Mouse (Mus musculus): ENCODE results near the gene Cnih3. TPM values are rescaled to one million over a fixed set of nuclear protein-coding genes. Genes with fewer than 3 reads are reported as not detected.

Cnih3 gene
- polyA plus RNA-seq, 1 experiment from 2014 or later: 0.13 TPM

DNA sequence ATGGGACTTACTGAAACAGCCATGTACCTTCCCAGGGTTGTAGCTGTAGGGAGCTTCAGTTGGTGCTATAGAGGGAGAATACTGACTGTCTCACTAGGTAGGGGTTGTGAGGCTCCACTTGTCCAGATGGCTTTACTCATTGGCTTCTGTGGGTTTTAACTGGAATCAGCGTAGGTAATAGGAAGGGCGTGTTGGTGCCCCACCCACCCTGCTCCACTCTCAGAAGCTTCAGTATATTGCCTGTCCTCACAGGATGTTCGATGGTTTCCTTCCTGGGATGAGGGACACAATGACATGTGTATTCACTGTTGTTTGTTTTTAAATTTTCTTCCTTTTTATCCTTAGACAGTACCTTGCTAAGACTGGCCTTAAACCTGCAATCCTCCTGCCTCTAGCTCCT is 37.1 kb upstream of the Cnih3 start:
- Histone ChIP-seq H3K27ac (no peak overlapping the region), H3K4me2 (ENCODE audit: low read length) (no peak overlapping the region), H3K9ac (ENCODE audit: low read depth, low read length) (no peak overlapping the region), H3K9me3 (replicated peaks; ENCODE audit: low read length) (no peaks in the 10 kb centered on the region), H3K4me3 (replicated peaks; ENCODE audit: low read depth, low read length) (no peak overlapping the region), H3K27me3 (ENCODE audit: insufficient read depth, low read length) (no peaks in the 10 kb centered on the region), H3K36me3 (ENCODE audit: insufficient read depth, low read length) (no peaks in the 10 kb centered on the region), H3K4me1 (replicated peaks; ENCODE audit: insufficient read depth, low read length) (no peaks in the 10 kb centered on the region)
- no peak for DNase-seq (ENCODE audit: low spot score)
- no peak for TF ChIP-seq CTCF (IDR thresholded peaks at IDR 0.05; ENCODE audit: low read depth)
- WGBS: 67% methylated on average over 3 of the region's 3 CpGs
- ATAC-seq (replicated peaks; ENCODE audit: low FRiP score, low read depth): no peak

DNA sequence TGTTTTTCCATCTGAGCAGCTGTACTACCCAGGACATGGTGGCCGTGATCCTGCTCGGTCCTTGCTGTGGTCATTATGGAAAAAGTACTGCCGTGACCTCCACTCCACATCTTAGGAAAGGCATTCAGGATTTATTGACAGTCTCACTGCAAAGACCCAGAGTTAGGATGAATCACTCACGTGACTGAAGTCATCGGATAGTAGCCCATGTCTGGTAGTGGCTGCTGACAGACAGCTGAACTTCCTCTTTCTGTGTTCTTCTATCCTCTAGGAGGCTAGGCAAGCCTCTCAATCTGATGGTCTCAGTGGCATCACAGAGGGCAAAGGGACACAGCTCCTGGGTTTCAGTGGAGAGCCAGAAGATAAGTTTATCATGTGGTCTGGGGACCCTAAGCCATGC is 35.9 kb upstream of the Cnih3 start:
- H3K4me3 ChIP-seq (replicated peaks; ENCODE audit: low read depth, low read length): no peak overlapping the region
- no peaks in the 10 kb centered on the region for H3K4me1 ChIP-seq (replicated peaks; ENCODE audit: insufficient read depth, low read length)
- DNase-seq (ENCODE audit: low spot score) (no peak), ATAC-seq (replicated peaks; ENCODE audit: low FRiP score, low read depth) (no peak)
- no peaks in the 10 kb centered on the region for H3K36me3 ChIP-seq (ENCODE audit: insufficient read depth, low read length)
- 65% methylated on average over 5 of the region's 5 CpGs for WGBS
- TF ChIP-seq CTCF (IDR thresholded peaks at IDR 0.05; ENCODE audit: low read depth): no peak
- no peak overlapping the region for H3K27ac ChIP-seq
- no peaks in the 10 kb centered on the region for H3K9me3 ChIP-seq (replicated peaks; ENCODE audit: low read length)
- no peak overlapping the region for H3K4me2 ChIP-seq (ENCODE audit: low read length)
- no peak overlapping the region for H3K9ac ChIP-seq (ENCODE audit: low read depth, low read length)
- H3K27me3 ChIP-seq (ENCODE audit: insufficient read depth, low read length): no peaks in the 10 kb centered on the region

DNA sequence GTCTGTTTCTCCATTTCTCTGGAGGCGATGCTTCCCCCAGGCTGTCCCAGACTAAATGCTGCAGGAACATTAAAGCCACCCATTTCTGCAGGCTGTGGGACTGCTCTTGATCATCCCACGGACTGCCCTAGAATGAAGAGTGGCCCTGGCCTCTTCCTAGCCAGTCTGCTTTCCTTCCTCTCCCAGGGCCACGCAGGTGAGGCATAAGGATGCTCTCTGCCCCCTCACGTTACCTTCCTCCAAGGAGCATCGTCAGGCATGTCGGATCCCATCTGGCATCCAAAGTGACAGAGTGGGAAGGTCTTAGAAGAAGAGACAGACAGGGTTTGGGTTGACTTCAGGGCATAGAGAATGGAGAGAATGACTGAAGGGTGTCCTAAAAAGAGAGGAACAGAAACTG is 33.0 kb upstream of the Cnih3 start:
- ATAC-seq (replicated peaks; ENCODE audit: low FRiP score, low read depth): no peak

DNA sequence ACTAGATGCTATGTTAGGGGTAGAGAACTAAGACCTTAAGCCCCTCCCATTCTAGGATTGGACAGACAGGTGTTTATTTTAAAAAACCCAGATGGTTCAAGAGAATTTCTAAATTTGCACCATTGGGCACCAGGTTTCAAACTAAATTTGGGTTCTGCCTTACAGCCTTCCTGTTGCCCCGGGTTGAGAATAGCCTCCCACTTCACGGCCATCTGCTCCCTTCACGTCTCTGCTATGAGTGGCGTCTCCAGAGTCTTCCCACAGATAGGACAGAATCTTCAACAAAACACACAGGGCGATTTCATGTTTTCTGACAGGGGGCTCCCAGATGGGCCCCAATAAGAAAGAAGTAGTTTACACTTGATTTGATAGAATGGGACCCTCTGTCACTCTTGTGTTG is 31.3 kb upstream of the Cnih3 start:
- Histone ChIP-seq H3K9ac (ENCODE audit: low read depth, low read length) (no peak overlapping the region), H3K27ac (no peak overlapping the region), H3K4me2 (ENCODE audit: low read length) (no peak overlapping the region), H3K4me1 (replicated peaks; ENCODE audit: insufficient read depth, low read length) (no peaks in the 10 kb centered on the region), H3K36me3 (ENCODE audit: insufficient read depth, low read length) (no peaks in the 10 kb centered on the region), H3K4me3 (replicated peaks; ENCODE audit: low read depth, low read length) (no peak overlapping the region), H3K9me3 (replicated peaks; ENCODE audit: low read length) (no peaks in the 10 kb centered on the region), H3K27me3 (ENCODE audit: insufficient read depth, low read length) (no peaks in the 10 kb centered on the region)
- ATAC-seq (replicated peaks; ENCODE audit: low FRiP score, low read depth) (no peak), DNase-seq (ENCODE audit: low spot score) (no peak)
- no peak for TF ChIP-seq CTCF (IDR thresholded peaks at IDR 0.05; ENCODE audit: low read depth)
- 90% methylated on average over 5 of the region's 5 CpGs for WGBS

More for the DNA sequence above, 33.0 kb upstream of the Cnih3 start:
- no peaks in the 10 kb centered on the region for H3K4me1 ChIP-seq (replicated peaks; ENCODE audit: insufficient read depth, low read length)
- no peaks in the 10 kb centered on the region for H3K36me3 ChIP-seq (ENCODE audit: insufficient read depth, low read length)
- WGBS: 81% methylated on average over 6 of the region's 6 CpGs
- no peaks in the 10 kb centered on the region for H3K27me3 ChIP-seq (ENCODE audit: insufficient read depth, low read length)
- no peak overlapping the region for H3K4me2 ChIP-seq (ENCODE audit: low read length)
- no peak for DNase-seq (ENCODE audit: low spot score)
- no peak overlapping the region for H3K4me3 ChIP-seq (replicated peaks; ENCODE audit: low read depth, low read length)
- no peak for TF ChIP-seq CTCF (IDR thresholded peaks at IDR 0.05; ENCODE audit: low read depth)
- H3K27ac ChIP-seq: no peak overlapping the region
- H3K9ac ChIP-seq (ENCODE audit: low read depth, low read length): no peak overlapping the region
- no peaks in the 10 kb centered on the region for H3K9me3 ChIP-seq (replicated peaks; ENCODE audit: low read length)

DNA sequence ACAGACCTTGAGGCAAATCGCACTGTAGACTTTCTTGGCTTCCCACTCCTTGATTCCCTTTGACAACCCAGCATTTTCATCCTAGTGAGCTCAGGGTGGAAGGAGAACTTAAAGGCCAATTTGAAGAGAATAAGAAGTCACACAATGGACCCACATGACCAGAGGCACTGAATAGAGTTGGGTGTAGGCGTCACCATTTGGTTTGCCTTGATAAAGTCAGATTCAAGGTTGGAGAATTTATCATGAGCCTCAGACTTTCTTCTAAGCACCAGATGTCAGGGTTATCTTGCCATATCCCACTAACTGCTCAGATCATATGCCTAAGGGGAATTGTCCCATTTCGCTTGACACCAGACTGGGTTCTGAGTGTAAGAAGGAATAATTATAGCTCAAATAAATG is 29.3 kb upstream of the Cnih3 start:
- DNase-seq (ENCODE audit: low spot score) (no peak), ATAC-seq (replicated peaks; ENCODE audit: low FRiP score, low read depth) (no peak)
- 92% methylated on average over 3 of the region's 3 CpGs for WGBS

DNA sequence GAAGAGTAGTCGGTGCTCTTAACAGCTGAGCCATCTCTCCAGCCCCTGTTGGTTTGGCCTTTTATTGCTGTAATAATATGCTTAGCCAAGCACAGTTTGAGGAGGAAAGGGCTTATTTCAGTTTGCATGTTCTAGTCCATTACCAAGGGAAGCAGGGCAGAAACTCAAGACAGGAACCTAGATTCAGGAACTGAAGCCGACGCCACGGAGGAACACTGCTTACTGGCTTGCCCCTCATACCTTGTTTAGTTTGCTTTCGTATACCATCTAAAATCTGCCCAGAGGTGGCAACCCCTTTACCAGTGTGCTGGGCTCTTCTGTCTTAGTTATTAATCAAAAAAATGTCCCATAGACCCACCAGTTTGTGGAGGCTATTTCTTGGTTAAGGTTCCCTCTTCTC is 25.3 kb upstream of the Cnih3 start:
- Histone ChIP-seq H3K4me2 (ENCODE audit: low read length) (no peak overlapping the region), H3K4me1 (replicated peaks; ENCODE audit: insufficient read depth, low read length) (no peaks in the 10 kb centered on the region), H3K4me3 (replicated peaks; ENCODE audit: low read depth, low read length) (no peak overlapping the region), H3K9ac (ENCODE audit: low read depth, low read length) (no peak overlapping the region), H3K9me3 (replicated peaks; ENCODE audit: low read length) (no peaks in the 10 kb centered on the region), H3K27me3 (ENCODE audit: insufficient read depth, low read length) (no peaks in the 10 kb centered on the region), H3K36me3 (ENCODE audit: insufficient read depth, low read length) (no peaks in the 10 kb centered on the region), H3K27ac (no peak overlapping the region)
- DNase-seq (ENCODE audit: low spot score) (no peak), ATAC-seq (replicated peaks; ENCODE audit: low FRiP score, low read depth) (no peak)
- no peak for TF ChIP-seq CTCF (IDR thresholded peaks at IDR 0.05; ENCODE audit: low read depth)
- 87% methylated on average over 5 of the region's 5 CpGs for WGBS

More for the DNA sequence above, 29.3 kb upstream of the Cnih3 start:
- H3K9ac ChIP-seq (ENCODE audit: low read depth, low read length): no peak overlapping the region
- H3K27ac ChIP-seq: no peak overlapping the region
- no peaks in the 10 kb centered on the region for H3K9me3 ChIP-seq (replicated peaks; ENCODE audit: low read length)
- H3K4me3 ChIP-seq (replicated peaks; ENCODE audit: low read depth, low read length): no peak overlapping the region
- no peak overlapping the region for H3K4me2 ChIP-seq (ENCODE audit: low read length)
- no peak for TF ChIP-seq CTCF (IDR thresholded peaks at IDR 0.05; ENCODE audit: low read depth)
- H3K36me3 ChIP-seq (ENCODE audit: insufficient read depth, low read length): no peaks in the 10 kb centered on the region
- H3K4me1 ChIP-seq (replicated peaks; ENCODE audit: insufficient read depth, low read length): no peaks in the 10 kb centered on the region
- no peaks in the 10 kb centered on the region for H3K27me3 ChIP-seq (ENCODE audit: insufficient read depth, low read length)

DNA sequence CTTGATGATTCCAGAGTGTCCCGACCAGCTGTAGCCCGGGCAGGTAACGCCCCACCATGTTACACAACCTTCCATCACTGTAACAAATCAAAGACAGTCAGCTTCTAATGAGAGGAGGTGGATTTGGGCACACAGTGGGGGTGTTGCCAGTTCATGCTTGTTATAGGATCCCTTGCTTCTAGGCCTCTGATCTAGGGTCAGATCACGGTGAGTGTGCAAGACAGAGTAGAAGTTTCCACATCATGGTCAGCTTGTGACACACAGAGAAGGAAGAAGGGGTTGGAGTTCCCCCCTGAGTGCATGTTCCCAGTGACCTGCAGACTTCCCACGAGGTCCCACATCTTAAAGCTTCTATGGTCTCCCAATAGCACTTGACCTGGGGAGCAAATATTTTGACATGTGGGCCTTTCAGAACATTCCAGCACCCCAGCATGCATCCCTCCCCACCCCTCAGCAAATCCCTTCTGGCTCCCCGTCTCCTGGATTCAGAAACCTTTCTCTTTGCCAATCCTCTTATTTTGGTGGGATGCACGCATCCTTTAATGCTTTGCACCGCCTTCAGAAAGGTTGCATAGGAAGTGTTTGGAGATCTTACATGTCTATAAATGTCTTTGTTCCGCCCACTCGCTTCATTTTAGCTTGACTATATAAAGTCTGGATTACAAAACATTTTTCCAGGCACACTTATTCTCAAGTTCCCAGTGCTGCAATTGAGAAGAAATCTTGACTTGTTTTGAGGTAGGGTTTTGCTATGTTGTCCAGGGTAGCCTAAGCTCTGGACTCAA is 24.6 kb upstream of the Cnih3 start:
- no peak for TF ChIP-seq CTCF (IDR thresholded peaks at IDR 0.05; ENCODE audit: low read depth)
- Histone ChIP-seq H3K36me3 (ENCODE audit: insufficient read depth, low read length) (no peaks in the 10 kb centered on the region), H3K9me3 (replicated peaks; ENCODE audit: low read length) (no peaks in the 10 kb centered on the region), H3K4me2 (ENCODE audit: low read length) (no peak overlapping the region), H3K27me3 (ENCODE audit: insufficient read depth, low read length) (no peaks in the 10 kb centered on the region), H3K9ac (ENCODE audit: low read depth, low read length) (no peak overlapping the region), H3K4me3 (replicated peaks; ENCODE audit: low read depth, low read length) (no peak overlapping the region), H3K4me1 (replicated peaks; ENCODE audit: insufficient read depth, low read length) (no peaks in the 10 kb centered on the region), H3K27ac (no peak overlapping the region)
- DNase-seq (ENCODE audit: low spot score) (no peak), ATAC-seq (replicated peaks; ENCODE audit: low FRiP score, low read depth) (no peak)
- WGBS: 83% methylated on average over 10 of the region's 10 CpGs

Data from kidney, postnatal 0 days (tissue).